Mouse (Mus musculus) forebrain, embryonic 12.5 days (tissue): Measurements from ENCODE around the gene Mvb12a. TPM values are rescaled to one million over a fixed set of nuclear protein-coding genes. Genes with fewer than 3 reads are reported as not detected.
A peak's percentile ranks its signal among the peaks of the same experiment; 100 is the strongest.

Source experiments
- ATAC-seq: fragments of 200-750 bp; cut with Nextera tagmentation; 2 replicates; pipeline ENCODE4 v1.8.0; 2017; ENCODE audit warnings: moderate TSS enrichment; ENCODE audit not compliant: low FRiP score
- H3K27ac ChIP-seq: fragments of 300-500 bp; sonication (generic); 2 replicates; pipeline ENCODE4 v1.5.1; 2016; ENCODE audit warnings: mild to moderate bottlenecking
- H3K27me3 ChIP-seq: fragments of 300-500 bp; sonication (generic); 2 replicates; pipeline ENCODE4 v1.6.1; 2016; ENCODE audit warnings: mild to moderate bottlenecking
- H3K36me3 ChIP-seq: fragments of 300-500 bp; sonication (generic); replicated peaks from 2 replicates; pipeline ENCODE4 v1.6.1; 2016; ENCODE audit warnings: mild to moderate bottlenecking
- H3K4me1 ChIP-seq: fragments of 300-500 bp; sonication (generic); 2 replicates; pipeline ENCODE4 v1.6.1; 2016
- H3K4me2 ChIP-seq: fragments of 300-500 bp; sonication (generic); 2 replicates; pipeline ENCODE4 v1.6.1; 2016; ENCODE audit warnings: mild to moderate bottlenecking, moderate library complexity
- H3K4me3 ChIP-seq: fragments of 300-500 bp; sonication (generic); replicated peaks from 2 replicates; pipeline ENCODE4 v1.5.1; 2016; ENCODE audit warnings: mild to moderate bottlenecking
- H3K9ac ChIP-seq: fragments of 300-500 bp; sonication (generic); 2 replicates; pipeline ENCODE4 v1.6.1; 2016; ENCODE audit warnings: mild to moderate bottlenecking
- H3K9me3 ChIP-seq: fragments of 300-500 bp; sonication (generic); 2 replicates; pipeline ENCODE4 v1.6.1; 2016
- WGBS: fragments of 180-500 bp; shearing (Covaris S2); methylation state at CpG from one replicate; pipeline ENCODE4 v1.1.7; 2016; 5-methylcytosine and 5-hydroxymethylcytosine counted together
- polyA plus RNA-seq: library from polyadenylated mRNA; unstranded; fragments of >200 nt; fragmentation: Nextera tagmentation; extraction: Ambion mirVana; gene quantifications from 2 replicates; pipeline ENCODE4 v1.2.1, GENCODE M21; 2016

The Mvb12a gene
- polyA plus RNA-seq, 1 experiment from 2014 or later = 48.1 TPM

DNA sequence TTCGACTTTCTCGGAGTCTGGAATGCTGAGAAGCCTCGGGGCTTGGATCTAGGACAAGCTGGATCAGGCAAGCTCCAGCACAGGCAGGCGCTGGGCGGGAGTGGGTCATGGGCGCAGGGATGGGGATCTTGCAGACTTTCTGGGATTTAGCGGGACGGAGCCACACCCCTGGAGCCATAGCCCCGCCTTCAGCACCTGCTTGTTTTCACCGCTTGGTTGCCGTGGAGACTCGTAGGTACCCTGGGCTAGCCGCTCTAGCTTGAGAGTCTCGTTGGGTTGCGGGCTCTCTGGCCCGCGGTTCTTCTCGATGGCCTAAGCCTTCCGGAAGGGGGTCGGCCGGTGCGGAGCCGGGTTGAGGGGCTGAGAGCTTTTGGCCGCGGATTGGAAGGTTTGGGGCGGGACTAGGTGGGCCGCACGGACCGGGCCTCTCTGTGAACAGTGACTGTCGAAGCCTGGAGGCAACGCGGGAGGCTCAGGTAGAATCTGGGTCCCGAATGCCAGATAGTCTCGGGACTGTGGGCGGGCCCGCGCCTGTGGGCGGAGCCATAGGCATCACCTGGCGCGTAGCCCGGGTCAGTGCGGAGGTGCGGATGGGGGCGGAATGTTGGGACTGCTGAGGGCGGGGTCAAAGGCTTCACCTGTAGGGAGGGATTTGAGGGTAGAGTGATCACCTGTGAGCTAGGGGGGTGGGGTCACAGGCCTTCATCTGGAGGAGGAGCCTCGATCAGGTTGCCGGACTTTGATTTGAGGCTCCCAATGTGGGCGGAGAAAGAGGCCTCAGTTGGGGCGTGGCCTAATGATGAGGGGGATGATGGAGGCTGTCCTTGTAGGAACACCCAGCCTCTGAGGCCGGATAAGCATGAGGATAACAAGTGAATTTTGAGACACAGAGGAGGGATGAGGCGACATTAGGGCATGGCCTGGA, 26.9 kb downstream of the Mvb12a start:
- Histone ChIP-seq H3K36me3 (no peaks in the 10 kb centered on the region), H3K4me2 (peak overlapping the region; percentile 88), H3K27me3 (peaks cover 31% of the 10 kb centered on the region), H3K4me3 (peak overlapping the region; percentile 47), H3K4me1 (peaks cover 39% of the 10 kb centered on the region), H3K9me3 (no peaks in the 10 kb centered on the region), H3K27ac (peak overlapping the region; percentile 75), H3K9ac (peak overlapping the region; percentile 43; the same call in 1 of the 2 replicates)
- peak; percentile 81 for ATAC-seq
- under 1% methylated on average over 51 of the region's 51 CpGs for WGBS

GRCm38 (mm10) chr8:71570291-71570954, 27.7 kb downstream of the Mvb12a start:
- Histone ChIP-seq H3K4me3 (peak overlapping the region; percentile 47), H3K4me1 (peaks cover 39% of the 10 kb centered on the region), H3K9me3 (no peaks in the 10 kb centered on the region), H3K27ac (peak overlapping the region; percentile 75), H3K9ac (peak overlapping the region; percentile 67), H3K36me3 (no peaks in the 10 kb centered on the region), H3K27me3 (peaks cover 31% of the 10 kb centered on the region), H3K4me2 (peak overlapping the region; percentile 88)
- 1% methylated on average over 41 of the region's 41 CpGs for WGBS
- peak; percentile 87 for ATAC-seq

DNA sequence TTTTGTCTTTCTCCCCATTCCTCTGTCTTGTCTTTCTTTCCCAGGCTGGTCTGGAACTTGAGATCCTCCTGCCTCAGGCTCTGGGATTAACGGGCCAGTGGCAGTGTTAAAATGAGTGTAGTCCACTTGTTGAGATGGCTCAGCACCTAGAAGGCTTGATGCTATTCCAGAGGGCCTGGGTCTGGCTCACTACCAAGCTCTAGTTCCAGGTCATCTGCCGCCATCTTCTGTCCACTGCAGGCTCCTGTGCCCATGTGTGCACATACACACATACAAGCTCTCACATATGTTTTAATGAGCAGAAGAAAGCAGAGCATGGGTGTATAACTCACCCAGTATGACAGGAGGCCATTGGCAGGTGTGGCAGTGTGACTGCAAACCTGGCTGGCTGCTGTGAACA, 29.4 kb downstream of the Mvb12a start:
- WGBS = 85% methylated on average over 2 of the region's 2 CpGs
- Histone ChIP-seq H3K9ac (no peak overlapping the region), H3K4me1 (peaks cover 39% of the 10 kb centered on the region), H3K27ac (peak overlapping the region; percentile 81), H3K9me3 (no peaks in the 10 kb centered on the region), H3K36me3 (no peaks in the 10 kb centered on the region), H3K4me2 (peak overlapping the region; percentile 88), H3K27me3 (peaks cover 23% of the 10 kb centered on the region), H3K4me3 (no peak overlapping the region)
- ATAC-seq = no peak

DNA sequence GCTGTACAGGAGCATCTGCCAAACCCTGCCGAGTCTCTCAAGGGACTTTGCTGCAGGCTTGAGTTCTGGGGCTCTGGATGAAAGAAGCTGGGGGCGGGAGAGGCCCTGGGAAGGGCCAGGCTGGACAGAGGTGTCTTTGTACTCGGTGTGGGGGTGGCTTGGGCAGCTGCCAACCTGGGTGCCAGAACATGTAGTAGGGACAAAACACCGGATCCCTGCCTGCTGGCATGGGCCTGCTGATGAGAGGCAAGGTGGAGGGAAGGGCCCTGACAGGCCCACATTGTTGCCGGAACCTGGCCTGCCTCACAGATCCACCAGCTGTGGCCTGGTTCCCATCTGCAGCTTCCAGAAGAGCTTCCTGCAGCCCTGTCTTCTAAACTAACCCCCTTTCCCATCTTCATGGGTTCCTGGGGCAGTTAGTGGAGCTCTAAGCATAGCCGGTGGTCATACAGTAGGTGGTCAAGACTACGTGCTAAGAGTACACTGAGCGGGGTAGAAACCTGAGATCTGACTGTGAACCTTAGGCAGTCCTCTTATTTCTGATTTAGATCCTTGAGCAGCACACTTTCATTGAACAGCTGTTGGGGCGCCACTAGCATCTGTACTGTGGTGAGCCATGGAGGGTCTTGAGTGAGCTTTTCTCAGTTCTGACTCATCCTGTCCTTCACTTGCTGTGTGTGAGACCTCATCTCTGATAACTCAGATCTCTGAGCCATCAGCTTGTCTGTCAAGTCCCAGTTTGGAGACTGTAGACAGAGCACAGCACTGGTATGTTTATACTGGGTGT, 30.3 kb downstream of the Mvb12a start:
- WGBS = 66% methylated on average over 9 of the region's 9 CpGs
- Histone ChIP-seq H3K9me3 (no peaks in the 10 kb centered on the region), H3K27ac (peak overlapping the region; percentile 81), H3K4me1 (peaks cover 39% of the 10 kb centered on the region), H3K36me3 (no peaks in the 10 kb centered on the region), H3K4me2 (peak overlapping the region; percentile 88), H3K4me3 (no peak overlapping the region), H3K27me3 (peaks cover 14% of the 10 kb centered on the region), H3K9ac (0 out of 2 replicates have a peak overlapping the region, but pooled peaks have one; percentile 13)
- no peak; the same call in 1 of the 2 replicates for ATAC-seq

DNA sequence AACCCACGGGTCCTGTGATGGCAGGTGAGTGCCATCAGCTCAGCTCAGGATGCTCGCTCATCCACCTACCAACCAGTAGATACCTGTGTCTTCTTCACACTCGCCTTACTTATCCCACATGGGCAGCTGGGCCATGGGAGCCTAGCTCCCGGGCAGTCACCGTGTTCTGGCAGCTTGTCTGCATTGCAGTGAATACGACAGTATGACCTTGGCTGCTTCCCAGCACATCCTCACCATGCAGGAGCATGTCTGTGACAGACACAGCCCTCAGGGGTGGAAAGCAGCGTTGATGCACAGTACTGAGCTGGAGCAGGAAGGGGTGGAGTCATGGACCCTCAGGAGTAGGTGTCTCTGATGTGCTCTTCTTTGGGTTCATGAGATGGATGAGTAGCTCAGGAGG, 31.7 kb downstream of the Mvb12a start:
- Histone ChIP-seq H3K9me3 (no peaks in the 10 kb centered on the region), H3K4me3 (no peak overlapping the region), H3K9ac (no peak overlapping the region), H3K27me3 (no peaks in the 10 kb centered on the region), H3K36me3 (no peaks in the 10 kb centered on the region), H3K27ac (no peak overlapping the region), H3K4me2 (no peak overlapping the region), H3K4me1 (peaks cover 28% of the 10 kb centered on the region)
- WGBS = 80% methylated on average over 7 of the region's 7 CpGs
- no peak for ATAC-seq

- H3K4me1 ChIP-seq = peaks cover 30% of the 10 kb centered on the region
- H3K27ac ChIP-seq = no peak overlapping the region
- ATAC-seq = no peak
- no peak overlapping the region for H3K4me3 ChIP-seq
- H3K9ac ChIP-seq = no peak overlapping the region
- H3K27me3 ChIP-seq = no peaks in the 10 kb centered on the region
- H3K36me3 ChIP-seq = no peaks in the 10 kb centered on the region
- H3K4me2 ChIP-seq = no peak overlapping the region
- H3K9me3 ChIP-seq = no peaks in the 10 kb centered on the region
- 75% methylated on average over 1 of the region's 1 CpGs for WGBS
Measured at GRCm38 (mm10) chr8:71575020-71575419, 32.3 kb downstream of the Mvb12a start.

- Histone ChIP-seq H3K36me3 (peaks cover 15% of the 10 kb centered on the region), H3K27ac (no peak overlapping the region), H3K4me1 (peaks cover 15% of the 10 kb centered on the region), H3K4me3 (no peak overlapping the region), H3K27me3 (0 out of 2 replicates have a peak, but pooled peaks cover 3% of the 10 kb centered on the region), H3K9ac (no peak overlapping the region), H3K9me3 (no peaks in the 10 kb centered on the region), H3K4me2 (no peak overlapping the region)
- WGBS = 79% methylated on average over 4 of the region's 4 CpGs
- ATAC-seq = no peak
Measured at GRCm38 (mm10) chr8:71577856-71578387, 35.2 kb downstream of the Mvb12a start.

DNA sequence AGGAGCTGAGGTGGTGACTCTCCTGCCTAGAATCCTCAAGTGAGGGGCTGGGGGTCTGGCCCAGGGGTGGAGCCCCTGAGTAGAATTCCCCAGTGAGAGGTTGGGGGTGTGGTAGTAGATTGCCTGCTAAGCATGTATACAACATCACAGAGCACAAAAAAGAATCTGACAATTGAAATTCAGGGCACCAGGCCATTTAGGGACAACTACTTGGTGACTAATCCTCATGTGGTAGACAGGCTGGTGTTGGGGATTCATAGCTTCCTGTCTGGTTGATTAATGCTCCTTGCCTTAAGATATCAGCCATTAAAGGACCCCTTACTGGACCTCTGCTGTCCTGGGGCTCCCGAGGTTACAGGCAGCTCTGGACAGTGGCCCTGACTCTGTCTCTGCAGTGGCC, 36.3 kb downstream of the Mvb12a start:
- no peak overlapping the region for H3K4me3 ChIP-seq
- H3K4me1 ChIP-seq = peaks cover 10% of the 10 kb centered on the region
- H3K36me3 ChIP-seq = peaks cover 15% of the 10 kb centered on the region
- no peak overlapping the region for H3K4me2 ChIP-seq
- ATAC-seq = no peak
- 0 out of 2 replicates have a peak, but pooled peaks cover 3% of the 10 kb centered on the region for H3K27me3 ChIP-seq
- WGBS = 86% methylated on average over 1 of the region's 1 CpGs
- no peaks in the 10 kb centered on the region for H3K9me3 ChIP-seq
- no peak overlapping the region for H3K27ac ChIP-seq
- no peak overlapping the region for H3K9ac ChIP-seq

GRCm38 (mm10) chr8:71579476-71579875, 36.8 kb downstream of the Mvb12a start:
- Histone ChIP-seq H3K4me2 (no peak overlapping the region), H3K27me3 (0 out of 2 replicates have a peak, but pooled peaks cover 3% of the 10 kb centered on the region), H3K9me3 (no peaks in the 10 kb centered on the region), H3K4me3 (no peak overlapping the region), H3K27ac (no peak overlapping the region), H3K36me3 (peaks cover 20% of the 10 kb centered on the region), H3K9ac (no peak overlapping the region), H3K4me1 (peaks cover 10% of the 10 kb centered on the region)
- 86% methylated on average over 14 of the region's 14 CpGs for WGBS
- ATAC-seq = no peak

DNA sequence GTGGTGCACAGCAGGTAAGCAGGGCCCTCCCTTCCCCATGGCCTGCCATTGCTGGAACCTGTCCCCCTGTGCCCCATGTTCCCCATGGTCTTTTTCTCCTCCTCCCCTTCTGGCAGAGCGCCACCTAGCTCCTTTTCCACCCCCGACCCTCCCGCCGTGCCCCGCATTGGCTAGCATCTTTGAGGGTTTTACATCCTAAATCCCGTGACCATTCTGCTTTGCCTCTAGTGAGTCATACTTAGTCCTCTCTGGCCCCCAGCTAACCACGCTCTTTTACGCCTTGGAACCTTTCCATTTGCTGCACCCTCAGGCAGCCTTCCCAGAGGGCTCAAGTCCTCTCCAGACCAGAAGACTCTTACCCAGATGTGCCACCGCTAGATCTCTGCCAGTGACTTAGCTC, 37.5 kb downstream of the Mvb12a start:
- H3K36me3 ChIP-seq = peaks cover 27% of the 10 kb centered on the region
- no peak overlapping the region for H3K4me3 ChIP-seq
- H3K4me2 ChIP-seq = no peak overlapping the region
- H3K27me3 ChIP-seq = 0 out of 2 replicates have a peak, but pooled peaks cover 3% of the 10 kb centered on the region
- ATAC-seq = no peak
- H3K9ac ChIP-seq = no peak overlapping the region
- no peaks in the 10 kb centered on the region for H3K9me3 ChIP-seq
- WGBS = 21% methylated on average over 9 of the region's 9 CpGs
- H3K4me1 ChIP-seq = peaks cover 10% of the 10 kb centered on the region
- 0 out of 2 replicates have a peak overlapping the region, but pooled peaks have one; percentile 31 for H3K27ac ChIP-seq

- no peak overlapping the region for H3K9ac ChIP-seq
- peaks cover 33% of the 10 kb centered on the region for H3K36me3 ChIP-seq
- H3K4me1 ChIP-seq = peaks cover 9% of the 10 kb centered on the region
- H3K27ac ChIP-seq = no peak overlapping the region
- no peak overlapping the region for H3K4me2 ChIP-seq
- WGBS = 84% methylated on average over 2 of the region's 2 CpGs
- H3K9me3 ChIP-seq = no peaks in the 10 kb centered on the region
- H3K4me3 ChIP-seq = no peak overlapping the region
- H3K27me3 ChIP-seq = 0 out of 2 replicates have a peak, but pooled peaks cover 6% of the 10 kb centered on the region
- ATAC-seq = no peak
Measured at GRCm38 (mm10) chr8:71586891-71587290, 44.2 kb downstream of the Mvb12a start.
